Mouse (Mus musculus): ENCODE measurements around the gene Mcur1. TPM values are rescaled to one million over a fixed set of nuclear protein-coding genes. Genes with fewer than 3 reads are reported as not detected.

Gene Mcur1
- total and polyA plus RNA-seq, 2 experiments, result 14.7 to 16.6 TPM

DNA sequence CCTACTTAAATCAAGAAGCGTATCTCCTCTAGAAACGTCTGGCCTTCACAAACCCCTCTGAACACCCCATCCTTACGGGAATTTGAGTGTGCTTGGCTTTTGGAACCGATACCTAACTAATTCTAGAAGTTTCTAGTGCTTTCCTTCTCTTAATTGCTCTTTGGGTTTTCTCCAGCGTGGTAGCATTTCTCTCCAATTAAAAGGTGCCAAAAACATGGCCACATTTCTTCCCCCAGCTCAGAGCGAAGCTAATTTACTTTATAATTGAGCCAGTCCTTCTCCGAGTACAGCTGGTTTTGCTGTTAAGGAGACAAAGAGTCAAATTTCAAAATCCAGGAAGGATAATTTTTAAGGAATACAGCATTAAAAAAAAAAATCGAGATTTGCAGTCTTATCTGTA, 23.5 kb upstream of the Mcur1 start:
- H3K9ac ChIP-seq (ENCODE audit: low read depth, low read length), result no peak overlapping the region
- H3K4me1 ChIP-seq (ENCODE audit: control insufficient read depth, insufficient read depth, low read length), result no peaks in the 10 kb centered on the region
- no peak overlapping the region for H3K27ac ChIP-seq (replicated peaks; ENCODE audit: insufficient read depth, low read depth, low read length)
- WGBS, result 63% methylated on average over 8 of the region's 8 CpGs
- no peak for TF ChIP-seq POLR2A (IDR thresholded peaks at IDR 0.05; ENCODE audit: extremely low read depth, insufficient read depth, low read length)
- TF ChIP-seq CTCF (IDR thresholded peaks at IDR 0.05; ENCODE audit: low read depth, low read length), result no peak
- no peaks in the 10 kb centered on the region for H3K36me3 ChIP-seq (ENCODE audit: control insufficient read depth, insufficient read depth, low read length)
- H3K4me3 ChIP-seq (ENCODE audit: insufficient read depth, low read depth, low read length), result no peak overlapping the region
- H3K79me2 ChIP-seq (ENCODE audit: control insufficient read depth, insufficient read depth, low read length), result no peaks in the 10 kb centered on the region
- no peak for DNase-seq (ENCODE audit: extremely low read depth, low read depth, low spot score)
- no peaks in the 10 kb centered on the region for H3K27me3 ChIP-seq (ENCODE audit: control insufficient read depth, insufficient read depth, low read length)

DNA sequence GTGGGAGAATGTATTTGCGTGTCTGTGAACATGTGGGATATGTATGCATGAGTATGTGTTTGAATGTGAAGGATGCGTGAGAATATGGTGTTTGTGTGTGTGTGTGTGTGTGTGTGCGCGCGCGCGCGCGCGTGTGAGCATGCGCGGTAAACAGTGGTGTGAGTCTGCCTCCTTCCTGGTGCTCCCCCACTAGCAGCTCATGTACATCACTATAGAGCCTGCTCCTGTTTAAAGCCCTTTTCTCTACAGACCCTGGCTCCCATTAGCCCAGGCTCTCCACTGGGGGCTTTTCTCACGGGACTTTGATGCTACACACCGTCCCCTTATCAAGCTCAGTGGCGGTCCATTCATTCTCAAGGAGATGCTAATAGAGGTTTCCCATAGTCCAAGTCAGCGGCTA, 23.0 kb upstream of the Mcur1 start:
- DNase-seq (ENCODE audit: extremely low read depth, low read depth, low spot score), result no peak
- no peak for TF ChIP-seq POLR2A (IDR thresholded peaks at IDR 0.05; ENCODE audit: extremely low read depth, insufficient read depth, low read length)
- no peak for TF ChIP-seq CTCF (IDR thresholded peaks at IDR 0.05; ENCODE audit: low read depth, low read length)
- no peak overlapping the region for H3K4me3 ChIP-seq (ENCODE audit: insufficient read depth, low read depth, low read length)
- no peak overlapping the region for H3K27ac ChIP-seq (replicated peaks; ENCODE audit: insufficient read depth, low read depth, low read length)
- no peaks in the 10 kb centered on the region for H3K36me3 ChIP-seq (ENCODE audit: control insufficient read depth, insufficient read depth, low read length)
- no peaks in the 10 kb centered on the region for H3K27me3 ChIP-seq (ENCODE audit: control insufficient read depth, insufficient read depth, low read length)
- 57% methylated on average over 16 of the region's 16 CpGs for WGBS
- H3K79me2 ChIP-seq (ENCODE audit: control insufficient read depth, insufficient read depth, low read length), result no peaks in the 10 kb centered on the region
- no peaks in the 10 kb centered on the region for H3K4me1 ChIP-seq (ENCODE audit: control insufficient read depth, insufficient read depth, low read length)
- H3K9ac ChIP-seq (ENCODE audit: low read depth, low read length), result no peak overlapping the region

DNA sequence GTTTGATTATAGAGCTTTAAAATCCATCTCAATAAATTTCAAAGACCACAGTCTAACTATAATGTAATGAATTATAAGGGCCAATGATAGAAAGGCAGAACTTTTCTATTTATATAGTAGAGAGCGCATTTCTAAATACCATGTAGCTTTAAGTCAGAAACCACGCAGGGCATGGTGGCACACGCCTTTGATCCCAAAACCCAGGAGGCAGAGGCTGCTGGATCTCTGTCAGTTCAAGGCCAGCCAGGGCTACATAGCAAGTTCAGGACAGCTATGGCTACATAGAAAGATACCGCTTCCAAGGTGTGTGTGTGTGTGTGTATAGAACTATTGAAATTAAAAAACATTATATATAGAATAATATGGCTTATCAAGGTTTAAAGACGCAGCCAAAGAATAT, 20.7 kb upstream of the Mcur1 start:
- WGBS, result 95% methylated on average over 5 of the region's 5 CpGs
- no peak overlapping the region for H3K27ac ChIP-seq (replicated peaks; ENCODE audit: insufficient read depth, low read depth, low read length)
- TF ChIP-seq CTCF (IDR thresholded peaks at IDR 0.05; ENCODE audit: low read depth, low read length), result no peak
- TF ChIP-seq POLR2A (IDR thresholded peaks at IDR 0.05; ENCODE audit: extremely low read depth, insufficient read depth, low read length), result no peak
- no peak overlapping the region for H3K9ac ChIP-seq (ENCODE audit: low read depth, low read length)
- H3K27me3 ChIP-seq (ENCODE audit: control insufficient read depth, insufficient read depth, low read length), result no peaks in the 10 kb centered on the region
- H3K79me2 ChIP-seq (ENCODE audit: control insufficient read depth, insufficient read depth, low read length), result no peaks in the 10 kb centered on the region
- no peak for DNase-seq (ENCODE audit: extremely low read depth, low read depth, low spot score)
- no peaks in the 10 kb centered on the region for H3K4me1 ChIP-seq (ENCODE audit: control insufficient read depth, insufficient read depth, low read length)
- no peaks in the 10 kb centered on the region for H3K36me3 ChIP-seq (ENCODE audit: control insufficient read depth, insufficient read depth, low read length)
- no peak overlapping the region for H3K4me3 ChIP-seq (ENCODE audit: insufficient read depth, low read depth, low read length)

DNA sequence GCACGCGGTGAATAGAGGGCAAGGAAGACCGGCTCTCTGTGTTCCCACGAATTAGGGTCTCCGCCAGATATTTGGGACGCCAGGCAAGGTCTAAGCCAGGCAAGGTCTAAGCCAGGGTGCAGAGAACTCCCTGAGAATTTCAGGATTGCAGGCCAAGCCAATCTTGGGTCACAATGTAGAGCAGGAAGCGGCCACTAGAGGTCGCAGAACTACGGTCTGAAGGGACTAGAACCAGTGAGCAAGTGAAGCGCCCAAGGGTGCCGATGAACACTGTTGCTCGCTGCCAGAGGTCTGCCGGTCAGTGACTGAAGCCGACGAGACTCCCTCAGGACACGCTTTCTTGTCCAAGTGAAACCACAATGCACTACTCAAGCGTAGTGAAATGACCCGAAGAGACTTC, 19.7 kb upstream of the Mcur1 start:
- peak; percentile 84 for TF ChIP-seq CTCF (IDR thresholded peaks at IDR 0.05; ENCODE audit: low read depth, low read length)
- no peak for TF ChIP-seq POLR2A (IDR thresholded peaks at IDR 0.05; ENCODE audit: extremely low read depth, insufficient read depth, low read length)
- Histone ChIP-seq H3K36me3 (ENCODE audit: control insufficient read depth, insufficient read depth, low read length) (no peaks in the 10 kb centered on the region), H3K79me2 (ENCODE audit: control insufficient read depth, insufficient read depth, low read length) (no peaks in the 10 kb centered on the region), H3K4me1 (ENCODE audit: control insufficient read depth, insufficient read depth, low read length) (no peaks in the 10 kb centered on the region), H3K4me3 (ENCODE audit: insufficient read depth, low read depth, low read length) (no peak overlapping the region), H3K27me3 (ENCODE audit: control insufficient read depth, insufficient read depth, low read length) (no peaks in the 10 kb centered on the region), H3K27ac (replicated peaks; ENCODE audit: insufficient read depth, low read depth, low read length) (no peak overlapping the region), H3K9ac (ENCODE audit: low read depth, low read length) (no peak overlapping the region)
- peak; percentile 46 for DNase-seq (ENCODE audit: extremely low read depth, low read depth, low spot score)
- WGBS, result 25% methylated on average over 18 of the region's 18 CpGs

DNA sequence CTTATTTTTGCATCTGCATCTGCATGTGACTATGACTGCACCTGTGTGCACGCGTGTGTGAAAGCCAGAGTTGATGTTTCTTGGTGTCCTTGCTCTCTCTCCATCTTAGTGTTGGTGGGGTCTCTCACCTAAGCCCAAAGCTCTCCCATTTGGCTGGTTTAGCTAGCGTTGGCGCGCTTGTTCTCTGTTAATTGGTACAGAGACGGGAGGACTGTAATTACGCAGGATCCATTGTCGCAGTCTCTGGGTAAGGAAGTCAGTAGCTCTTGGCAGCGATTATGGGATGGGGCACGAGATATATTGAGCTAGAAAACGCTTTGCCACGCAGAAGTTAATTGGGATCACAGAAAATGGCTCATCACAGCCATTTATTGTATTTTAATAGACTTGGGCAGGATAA, 17.8 kb upstream of the Mcur1 start:
- WGBS, result 91% methylated on average over 12 of the region's 12 CpGs
- DNase-seq (ENCODE audit: extremely low read depth, low read depth, low spot score), result no peak

DNA sequence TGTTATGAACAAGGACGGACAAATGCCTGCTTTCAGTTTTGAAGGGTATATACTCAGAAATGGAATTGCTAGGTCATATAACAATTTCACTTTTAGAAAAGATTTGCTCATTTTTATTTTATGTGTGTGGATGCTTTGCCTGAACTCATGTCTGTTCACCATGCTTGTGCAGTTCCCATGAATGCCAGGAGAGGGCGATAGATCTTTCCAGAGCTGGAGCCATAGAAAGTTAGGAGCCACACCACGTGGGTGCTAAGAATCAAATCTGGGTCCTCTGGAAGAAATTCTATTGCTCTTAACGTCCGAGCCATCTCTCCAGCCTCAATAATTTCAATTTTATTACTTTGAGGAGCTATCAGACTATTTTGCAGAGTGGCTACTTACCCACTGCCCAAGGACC, 17.3 kb upstream of the Mcur1 start:
- Histone ChIP-seq H3K9ac (ENCODE audit: low read depth, low read length) (no peak overlapping the region), H3K27ac (replicated peaks; ENCODE audit: insufficient read depth, low read depth, low read length) (no peak overlapping the region), H3K79me2 (ENCODE audit: control insufficient read depth, insufficient read depth, low read length) (no peaks in the 10 kb centered on the region), H3K4me3 (ENCODE audit: insufficient read depth, low read depth, low read length) (no peak overlapping the region), H3K36me3 (ENCODE audit: control insufficient read depth, insufficient read depth, low read length) (no peaks in the 10 kb centered on the region), H3K27me3 (ENCODE audit: control insufficient read depth, insufficient read depth, low read length) (no peaks in the 10 kb centered on the region), H3K4me1 (ENCODE audit: control insufficient read depth, insufficient read depth, low read length) (no peaks in the 10 kb centered on the region)
- no peak for TF ChIP-seq POLR2A (IDR thresholded peaks at IDR 0.05; ENCODE audit: extremely low read depth, insufficient read depth, low read length)
- peak; percentile 32; the same call in 1 of the 2 replicates for TF ChIP-seq CTCF (IDR thresholded peaks at IDR 0.05; ENCODE audit: low read depth, low read length)
- 72% methylated on average over 5 of the region's 5 CpGs for WGBS
- no peak for DNase-seq (ENCODE audit: extremely low read depth, low read depth, low spot score)

More for the DNA sequence above, 17.8 kb upstream of the Mcur1 start:
- no peak overlapping the region for H3K4me3 ChIP-seq (ENCODE audit: insufficient read depth, low read depth, low read length)
- H3K27me3 ChIP-seq (ENCODE audit: control insufficient read depth, insufficient read depth, low read length), result no peaks in the 10 kb centered on the region
- no peak overlapping the region for H3K27ac ChIP-seq (replicated peaks; ENCODE audit: insufficient read depth, low read depth, low read length)
- no peaks in the 10 kb centered on the region for H3K79me2 ChIP-seq (ENCODE audit: control insufficient read depth, insufficient read depth, low read length)
- no peak overlapping the region for H3K9ac ChIP-seq (ENCODE audit: low read depth, low read length)
- no peak for TF ChIP-seq POLR2A (IDR thresholded peaks at IDR 0.05; ENCODE audit: extremely low read depth, insufficient read depth, low read length)
- TF ChIP-seq CTCF (IDR thresholded peaks at IDR 0.05; ENCODE audit: low read depth, low read length), result no peak
- no peaks in the 10 kb centered on the region for H3K36me3 ChIP-seq (ENCODE audit: control insufficient read depth, insufficient read depth, low read length)
- no peaks in the 10 kb centered on the region for H3K4me1 ChIP-seq (ENCODE audit: control insufficient read depth, insufficient read depth, low read length)
